Mouse (Mus musculus) brain, embryonic 14.5 days (tissue): ENCODE measurements around the gene Tgif2.

Experiments
- CTCF ChIP-seq: fragments of 200-500 bp; IDR thresholded peaks from 2 replicates; pipeline ENCODE4 v1.5.1; 2012; ENCODE audit warnings: inconsistent platforms, mild to moderate bottlenecking, moderate library complexity, borderline replicate concordance; ENCODE audit not compliant: insufficient read depth, insufficient read length; ENCODE audit errors: extremely low read depth
- POLR2A ChIP-seq: fragments of 200-500 bp; IDR thresholded peaks from 2 replicates; pipeline ENCODE4 v1.6.1; 2012; ENCODE audit warnings: mild to moderate bottlenecking, inconsistent platforms, borderline replicate concordance; ENCODE audit not compliant: poor library complexity, insufficient read depth, insufficient read length, severe bottlenecking; ENCODE audit errors: extremely low read depth

GRCm38 (mm10) chr2:156801045-156801444, 38.8 kb upstream of the Tgif2 start:
- TF ChIP-seq CTCF (no peak), POLR2A (no peak)
